Mouse (Mus musculus): ENCODE results near the gene Arpc2. TPM values are rescaled to one million over a fixed set of nuclear protein-coding genes. Genes with fewer than 3 reads are reported as not detected.
A peak's percentile ranks its signal among the peaks of the same experiment; 100 is the strongest.

The Arpc2 gene
- total RNA-seq, 1 experiment from 2014 or later, result 345 TPM

- ATAC-seq (replicated peaks in 1 of 2; ENCODE audit: insufficient read depth in 1 of 2, low FRiP score in 2 of 2, low TSS enrichment in 1 of 2, low read depth in 1 of 2, poor library complexity in 2 of 2, severe bottlenecking in 2 of 2), result no peak
These were observed 56.6 kb downstream of the Arpc2 start for GRCm38 (mm10) chr1:74292331-74293020.

GRCm38 (mm10) chr1:74293306-74293960 is 57.5 kb downstream of the Arpc2 start:
- ATAC-seq (replicated peaks in 1 of 2; ENCODE audit: insufficient read depth in 1 of 2, low FRiP score in 2 of 2, low TSS enrichment in 1 of 2, low read depth in 1 of 2, poor library complexity in 2 of 2, severe bottlenecking in 2 of 2), result no peak

DNA sequence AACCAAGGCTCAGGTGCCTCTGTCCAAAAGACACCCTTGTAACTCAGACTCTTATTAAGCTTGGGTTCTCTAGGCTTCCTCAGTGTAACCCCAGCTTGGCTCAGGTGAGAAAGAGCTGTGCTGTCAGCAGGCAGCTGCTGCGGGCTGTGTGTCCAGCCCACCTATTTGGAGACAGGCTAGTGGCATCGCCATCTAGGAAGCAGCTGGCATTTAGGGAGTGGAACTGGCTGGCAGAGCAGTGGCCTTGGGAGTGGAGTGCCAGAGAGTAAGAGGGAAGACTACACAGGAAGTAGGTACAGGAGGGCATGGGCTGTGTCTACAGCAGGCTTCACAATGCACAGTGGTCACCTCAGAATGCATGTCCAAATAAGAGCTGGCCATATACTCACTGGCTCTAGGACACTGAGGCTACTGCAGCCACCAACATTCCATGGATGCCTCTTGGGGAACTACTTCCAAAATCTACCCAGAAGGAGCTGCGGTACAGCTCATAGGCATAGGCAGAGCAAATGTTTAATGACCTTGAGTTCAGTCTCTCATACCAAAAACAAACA is 58.3 kb downstream of the Arpc2 start:
- ATAC-seq (replicated peaks in 1 of 2; ENCODE audit: insufficient read depth in 1 of 2, low FRiP score in 2 of 2, low TSS enrichment in 1 of 2, low read depth in 1 of 2, poor library complexity in 2 of 2, severe bottlenecking in 2 of 2), result no peak

DNA sequence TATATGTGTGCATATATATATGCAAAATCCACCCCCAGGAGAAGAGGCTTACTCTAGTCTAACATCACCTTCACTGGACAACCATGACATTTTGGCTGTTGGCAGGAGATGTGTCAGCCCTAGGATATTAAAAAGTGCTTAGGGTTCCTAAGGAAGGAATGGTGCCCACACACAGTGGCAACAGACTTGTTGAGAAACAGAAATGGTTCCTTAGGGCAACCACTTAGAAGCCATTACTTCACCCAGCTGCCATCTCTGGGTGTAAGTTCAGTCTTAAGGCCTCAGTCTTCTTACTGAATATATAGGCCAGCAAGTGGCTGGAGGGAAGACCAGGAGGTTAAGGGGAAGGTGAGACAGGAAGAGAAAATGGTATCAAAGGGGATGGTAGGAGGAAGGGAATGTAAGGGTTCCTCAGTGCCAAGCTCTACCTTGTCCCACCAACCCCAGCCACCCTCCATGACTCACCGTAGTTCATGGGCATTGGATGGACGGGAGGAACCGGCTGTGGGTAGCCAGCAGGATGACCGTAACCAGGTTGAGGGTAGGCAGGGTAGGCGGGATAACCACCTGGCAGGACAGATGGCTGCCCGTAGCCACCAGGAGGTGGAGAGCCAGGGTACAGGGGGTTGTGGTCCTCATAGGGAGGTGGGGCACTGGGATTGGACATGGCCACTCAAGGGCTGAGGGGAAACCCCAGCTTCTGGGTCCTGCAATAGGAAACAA is 59.0 kb downstream of the Arpc2 start:
- ATAC-seq (replicated peaks in 1 of 2; ENCODE audit: insufficient read depth in 1 of 2, low FRiP score in 2 of 2, low TSS enrichment in 1 of 2, low read depth in 1 of 2, poor library complexity in 2 of 2, severe bottlenecking in 2 of 2), result no peak

DNA sequence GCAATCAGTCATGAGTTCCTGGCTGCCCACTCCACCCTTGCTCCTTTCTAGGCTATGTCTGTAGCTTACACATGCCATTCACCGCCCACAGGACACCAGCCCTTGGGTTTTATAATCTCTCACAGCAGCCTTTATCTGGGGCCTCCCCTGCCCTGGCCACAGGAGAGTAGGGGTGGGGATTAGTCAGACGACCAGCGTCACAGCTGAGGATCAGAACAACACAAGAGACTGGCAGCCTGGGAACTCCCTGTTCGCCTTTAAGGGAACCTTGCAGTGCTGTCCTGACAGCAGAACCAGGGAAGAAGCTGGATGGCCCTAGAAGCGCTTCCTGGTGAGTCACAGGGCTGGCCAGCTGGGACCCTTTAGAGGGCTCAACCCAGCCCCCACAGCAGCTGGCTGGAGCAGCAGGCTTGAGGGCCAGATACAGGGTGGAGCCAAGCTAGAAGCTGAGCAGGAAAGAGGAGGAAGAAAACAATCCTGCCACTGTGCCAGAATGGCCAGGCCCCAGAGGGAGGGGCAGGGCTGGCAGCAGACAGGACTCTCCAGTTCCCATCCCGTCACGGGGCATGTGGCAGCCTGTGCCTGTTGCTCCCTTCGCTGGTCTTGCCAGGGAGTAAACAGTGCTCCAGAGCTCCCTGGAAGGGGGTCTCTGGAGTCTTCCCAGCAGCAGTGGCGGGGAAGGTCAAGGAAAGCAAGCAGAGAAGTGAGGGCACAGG is 59.7 kb downstream of the Arpc2 start:
- ATAC-seq (replicated peaks in 1 of 2; ENCODE audit: insufficient read depth in 1 of 2, low FRiP score in 2 of 2, low TSS enrichment in 1 of 2, low read depth in 1 of 2, poor library complexity in 2 of 2, severe bottlenecking in 2 of 2), result peak; percentile 75 to 76

GRCm38 (mm10) chr1:74296477-74296876 is 60.6 kb downstream of the Arpc2 start:
- ATAC-seq (replicated peaks in 1 of 2; ENCODE audit: insufficient read depth in 1 of 2, low FRiP score in 2 of 2, low TSS enrichment in 1 of 2, low read depth in 1 of 2, poor library complexity in 2 of 2, severe bottlenecking in 2 of 2), result no peak

DNA sequence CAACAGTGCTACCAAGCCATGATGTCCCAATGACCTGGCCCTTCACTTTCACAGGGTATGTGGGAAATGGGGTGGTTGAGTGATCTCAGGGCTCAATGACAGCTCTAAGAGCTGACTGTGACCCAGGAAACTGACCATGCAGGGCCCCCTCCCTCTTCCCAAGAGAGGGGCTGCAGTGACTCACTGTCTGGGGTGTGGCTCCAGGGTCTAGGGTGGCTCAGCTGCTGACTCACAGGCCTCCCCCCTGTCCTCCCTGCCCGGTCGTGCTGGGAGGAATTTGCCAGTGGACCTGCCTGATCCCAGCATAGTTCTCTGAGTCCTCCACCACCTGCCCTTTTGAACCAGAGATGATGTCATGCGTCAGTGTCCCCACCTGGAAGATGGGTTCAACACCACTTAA is 61.4 kb downstream of the Arpc2 start:
- ATAC-seq (replicated peaks in 1 of 2; ENCODE audit: insufficient read depth in 1 of 2, low FRiP score in 2 of 2, low TSS enrichment in 1 of 2, low read depth in 1 of 2, poor library complexity in 2 of 2, severe bottlenecking in 2 of 2), result no peak

DNA sequence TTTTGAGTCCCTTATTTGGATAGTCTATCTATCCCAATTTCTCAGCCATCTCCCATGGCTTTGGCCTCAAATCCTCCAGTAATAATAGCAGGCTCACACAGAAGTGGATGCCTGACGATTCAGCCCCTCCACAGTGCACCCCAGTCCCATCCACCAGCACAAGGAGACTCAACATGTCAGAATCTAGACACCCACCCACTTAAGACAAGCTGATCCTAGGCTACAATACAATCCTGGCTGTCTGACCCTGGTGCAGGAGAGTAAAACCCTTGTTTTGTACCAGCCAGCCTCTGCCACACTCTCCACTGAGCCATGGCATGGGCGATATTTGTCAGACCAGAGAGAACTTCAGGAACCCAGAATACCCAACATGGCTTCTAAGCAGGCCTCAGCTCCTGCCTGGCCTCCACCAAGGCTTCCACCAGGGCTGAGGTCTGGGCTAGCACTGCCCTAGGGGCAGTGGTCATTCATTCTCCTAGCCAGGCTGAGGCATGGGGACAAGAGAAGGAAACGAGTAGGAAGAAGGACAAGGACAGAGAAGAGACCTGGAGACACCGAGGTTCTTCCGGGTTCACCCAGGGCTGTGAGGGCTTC is 62.4 kb downstream of the Arpc2 start:
- no peak for ATAC-seq (replicated peaks in 1 of 2; ENCODE audit: insufficient read depth in 1 of 2, low FRiP score in 2 of 2, low TSS enrichment in 1 of 2, low read depth in 1 of 2, poor library complexity in 2 of 2, severe bottlenecking in 2 of 2)

- ATAC-seq (replicated peaks in 1 of 2; ENCODE audit: insufficient read depth in 1 of 2, low FRiP score in 2 of 2, low TSS enrichment in 1 of 2, low read depth in 1 of 2, poor library complexity in 2 of 2, severe bottlenecking in 2 of 2), result no peak
These were observed 63.1 kb downstream of the Arpc2 start for GRCm38 (mm10) chr1:74298996-74299395.

- ATAC-seq (replicated peaks in 1 of 2; ENCODE audit: insufficient read depth in 1 of 2, low FRiP score in 2 of 2, low TSS enrichment in 1 of 2, low read depth in 1 of 2, poor library complexity in 2 of 2, severe bottlenecking in 2 of 2), result no peak
These were observed 64.6 kb downstream of the Arpc2 start for GRCm38 (mm10) chr1:74300347-74301110.

- no peak for ATAC-seq (replicated peaks in 1 of 2; ENCODE audit: insufficient read depth in 1 of 2, low FRiP score in 2 of 2, low TSS enrichment in 1 of 2, low read depth in 1 of 2, poor library complexity in 2 of 2, severe bottlenecking in 2 of 2)
These were observed 66.3 kb downstream of the Arpc2 start for GRCm38 (mm10) chr1:74302229-74302628.

- no peak for ATAC-seq (replicated peaks in 1 of 2; ENCODE audit: insufficient read depth in 1 of 2, low FRiP score in 2 of 2, low TSS enrichment in 1 of 2, low read depth in 1 of 2, poor library complexity in 2 of 2, severe bottlenecking in 2 of 2)
These were observed 67.0 kb downstream of the Arpc2 start for GRCm38 (mm10) chr1:74302835-74303234.

DNA sequence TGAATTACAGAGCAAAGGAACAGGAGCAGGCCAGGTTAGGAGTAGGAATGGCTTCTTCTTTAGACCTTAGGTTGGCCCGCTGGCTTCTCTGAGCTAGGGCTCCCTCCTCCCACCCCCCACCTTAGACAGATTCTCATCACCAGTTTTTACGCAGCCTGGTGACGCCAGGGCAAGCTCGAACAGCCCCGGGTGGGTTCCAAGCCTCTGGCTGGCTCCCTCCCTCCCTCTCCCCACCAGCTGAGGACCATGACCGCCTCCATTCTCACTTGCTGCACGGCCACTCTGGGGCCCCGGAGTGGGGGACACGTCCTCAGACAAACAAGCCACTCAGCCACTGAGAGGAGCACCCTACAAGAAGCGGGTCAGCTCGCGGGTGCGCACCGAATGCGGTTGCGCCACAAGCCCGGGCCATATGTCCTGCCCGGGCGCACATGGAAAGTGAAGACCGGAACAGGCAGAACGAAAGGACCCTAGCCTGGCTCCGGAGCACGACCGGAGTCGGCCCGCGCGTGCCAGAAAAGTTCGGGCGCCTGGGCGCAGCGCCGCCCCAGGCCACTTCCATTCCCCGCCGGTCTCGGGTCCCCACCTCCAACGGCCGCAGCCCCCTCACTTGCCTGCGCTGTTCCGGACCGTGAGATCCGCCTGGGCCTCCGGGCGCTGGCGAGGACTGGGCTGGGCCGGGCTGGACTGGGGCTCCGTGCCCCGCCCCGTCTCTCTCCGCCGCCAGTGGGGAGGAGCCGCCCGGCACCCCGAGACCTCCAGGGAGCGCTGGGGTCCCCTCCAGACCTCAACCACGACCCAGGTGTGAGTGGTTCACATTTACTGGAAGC is 67.8 kb downstream of the Arpc2 start:
- ATAC-seq (replicated peaks in 1 of 2; ENCODE audit: insufficient read depth in 1 of 2, low FRiP score in 2 of 2, low TSS enrichment in 1 of 2, low read depth in 1 of 2, poor library complexity in 2 of 2, severe bottlenecking in 2 of 2), result peak; percentile 54 to 74

- ATAC-seq (replicated peaks in 1 of 2; ENCODE audit: insufficient read depth in 1 of 2, low FRiP score in 2 of 2, low TSS enrichment in 1 of 2, low read depth in 1 of 2, poor library complexity in 2 of 2, severe bottlenecking in 2 of 2), result no peak; a peak in 1 of 4 replicates
These were observed 68.5 kb downstream of the Arpc2 start for GRCm38 (mm10) chr1:74304339-74304790.

DNA sequence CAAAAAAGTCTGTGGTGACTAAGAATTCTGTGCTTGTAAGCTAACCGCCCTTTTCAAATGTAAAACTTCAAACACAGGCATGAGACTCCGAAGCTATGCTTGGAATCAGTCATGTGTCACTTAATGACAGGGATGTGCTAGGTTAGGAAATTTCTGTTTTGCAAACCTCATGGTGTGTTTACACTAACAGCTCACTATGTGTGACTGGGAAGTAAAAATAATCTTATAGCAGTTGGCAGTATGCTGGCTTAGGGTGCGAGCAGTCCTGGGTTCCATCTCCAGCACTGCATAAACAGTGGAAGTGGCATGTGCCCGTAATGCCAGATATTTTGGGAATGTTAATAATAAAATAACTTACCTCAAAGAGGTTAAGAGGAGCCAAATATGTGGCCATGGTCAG is 69.1 kb downstream of the Arpc2 start:
- ATAC-seq (replicated peaks in 1 of 2; ENCODE audit: insufficient read depth in 1 of 2, low FRiP score in 2 of 2, low TSS enrichment in 1 of 2, low read depth in 1 of 2, poor library complexity in 2 of 2, severe bottlenecking in 2 of 2), result no peak

DNA sequence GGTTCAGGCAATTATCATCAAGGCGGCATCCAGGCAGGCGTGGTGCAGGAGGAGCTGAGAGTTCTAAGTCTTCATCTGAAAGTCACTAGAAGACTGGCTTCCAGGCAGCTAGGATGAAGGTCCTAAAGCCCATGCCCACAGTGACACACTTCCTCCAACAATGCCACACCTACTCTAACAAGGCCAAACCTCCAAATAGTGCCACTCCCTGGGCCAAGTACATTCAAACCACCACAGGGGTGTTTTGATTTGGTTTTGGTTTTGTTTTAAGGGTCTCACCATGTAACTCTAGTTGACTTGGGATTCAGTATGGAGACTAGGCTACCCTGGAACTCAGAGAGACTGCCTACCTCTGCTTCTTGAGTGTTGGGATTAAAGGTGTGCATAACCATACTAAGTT is 69.6 kb downstream of the Arpc2 start, which contains the start of gene Tmbim1:
Tmbim1 (minus strand) TSS at position 101 of the 400 bp plus-strand sequence.
- no peak for ATAC-seq (replicated peaks in 1 of 2; ENCODE audit: insufficient read depth in 1 of 2, low FRiP score in 2 of 2, low TSS enrichment in 1 of 2, low read depth in 1 of 2, poor library complexity in 2 of 2, severe bottlenecking in 2 of 2)
